Mouse (Mus musculus) MEL-GATA-1-ER (cell line): Measurements from ENCODE around the gene Cep95.
A peak's percentile ranks its signal among the peaks of the same experiment; 100 is the strongest.
"Not testable (repeated sequence)": the region's sequence is repeated elsewhere in the genome, so short reads cannot be mapped to it uniquely, and the experiment has no call there.

ENCODE experiments used
- DNase-seq: peaks from one replicate; pipeline ENCODE4 v3.0.0-alpha.2; 2012; ENCODE audit warnings: low read depth; ENCODE audit errors: extremely low read depth

The Cep95 gene

DNA sequence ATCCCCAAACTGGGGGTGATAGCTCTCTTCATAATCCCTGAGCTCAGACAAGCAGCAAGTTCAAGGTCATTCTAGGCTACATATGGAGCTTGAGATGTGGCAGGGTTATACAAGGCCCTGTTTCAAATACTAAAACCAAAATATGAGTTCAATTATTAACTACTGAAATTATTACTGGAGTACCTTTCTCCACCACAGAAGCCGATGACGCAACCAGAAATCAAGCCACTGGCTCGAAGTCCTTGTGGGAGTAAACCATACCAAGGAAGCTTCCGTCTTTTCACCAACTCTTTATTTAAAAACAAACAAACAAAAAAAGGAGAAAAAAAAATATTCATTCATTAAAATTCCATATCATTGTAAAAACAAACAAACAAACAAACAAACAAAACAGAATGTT lies 12.1 kb upstream of the Cep95 start:
- DNase-seq = no peak

- no peak for DNase-seq
These were observed 11.7 kb upstream of the Cep95 start for GRCm38 (mm10) chr11:106777395-106777794.

DNA sequence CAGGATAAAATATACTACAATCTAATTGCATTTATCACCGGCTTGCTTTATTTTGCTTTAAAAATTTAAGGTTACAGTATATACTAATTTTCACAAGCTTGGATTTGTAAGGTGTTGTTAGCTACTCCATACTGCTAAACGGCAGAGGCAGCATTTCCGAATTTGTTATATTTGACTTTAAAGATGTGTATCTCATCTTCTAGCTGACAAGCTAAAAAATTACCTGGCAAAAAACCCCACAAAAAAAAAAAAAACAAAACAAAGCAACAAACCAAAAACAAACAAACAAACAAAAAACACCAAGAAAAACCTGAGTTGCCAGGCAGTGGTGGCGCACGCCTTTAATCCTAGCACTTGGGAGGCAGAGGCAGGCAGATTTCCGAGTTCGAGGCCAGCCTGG lies 10.9 kb upstream of the Cep95 start:
- no peak for DNase-seq

GRCm38 (mm10) chr11:106778589-106779387 lies 10.3 kb upstream of the Cep95 start:
- peak; percentile 52 for DNase-seq

DNA sequence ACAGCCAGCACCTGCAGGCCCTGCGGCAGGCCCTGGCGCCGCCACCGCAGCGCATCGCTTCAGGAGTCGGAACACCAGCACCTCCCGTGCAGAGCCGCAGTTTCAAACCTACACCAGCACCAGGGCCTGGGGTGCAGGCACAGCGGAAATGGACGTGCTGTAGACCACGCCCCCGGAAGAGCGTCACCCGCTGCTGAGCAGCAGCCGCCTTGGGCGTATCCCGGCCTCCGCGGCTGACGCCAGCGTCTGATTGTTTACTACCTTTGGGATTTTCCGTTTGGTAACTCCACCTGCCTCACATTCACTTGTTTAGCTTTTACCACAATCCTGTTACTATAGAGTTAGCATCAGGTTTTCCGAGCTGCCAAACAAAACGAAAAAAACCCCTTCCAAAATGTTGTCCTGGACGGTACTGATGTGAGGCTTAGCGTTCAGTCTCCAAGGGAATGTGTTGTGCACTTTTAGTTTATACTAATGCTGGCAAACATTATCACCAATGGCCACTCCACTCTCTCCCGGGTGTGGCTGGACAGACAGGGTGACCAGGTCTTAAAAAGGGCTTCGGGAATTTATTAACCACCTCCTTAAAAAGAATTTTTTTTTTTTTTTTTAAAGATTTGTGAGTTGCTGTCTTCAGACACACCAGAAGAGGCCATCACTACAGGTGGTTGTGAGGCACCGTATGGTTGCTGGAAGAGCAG lies 9.5 kb upstream of the Cep95 start, which contains the start of gene Polg2:
Polg2 (minus strand) TSS at position 150 of the 701 bp plus-strand sequence.
- DNase-seq = peak; percentile 86

DNA sequence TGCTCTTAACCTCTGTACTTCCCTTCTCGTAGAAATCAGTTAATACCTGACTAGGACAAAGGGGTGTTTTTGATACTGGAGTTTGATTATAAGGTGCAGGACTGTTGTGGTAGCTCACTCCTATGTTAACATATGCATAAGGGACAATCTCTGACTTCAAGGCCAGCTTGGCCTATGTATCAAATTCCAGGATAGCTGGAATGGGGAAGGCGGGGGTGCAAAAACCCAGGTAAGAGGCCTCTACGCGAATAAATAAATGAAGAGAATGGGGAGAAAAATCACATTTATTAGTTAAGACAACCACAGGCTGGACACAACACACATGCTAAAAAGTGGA lies 9.0 kb upstream of the Cep95 start:
- no peak for DNase-seq

DNA sequence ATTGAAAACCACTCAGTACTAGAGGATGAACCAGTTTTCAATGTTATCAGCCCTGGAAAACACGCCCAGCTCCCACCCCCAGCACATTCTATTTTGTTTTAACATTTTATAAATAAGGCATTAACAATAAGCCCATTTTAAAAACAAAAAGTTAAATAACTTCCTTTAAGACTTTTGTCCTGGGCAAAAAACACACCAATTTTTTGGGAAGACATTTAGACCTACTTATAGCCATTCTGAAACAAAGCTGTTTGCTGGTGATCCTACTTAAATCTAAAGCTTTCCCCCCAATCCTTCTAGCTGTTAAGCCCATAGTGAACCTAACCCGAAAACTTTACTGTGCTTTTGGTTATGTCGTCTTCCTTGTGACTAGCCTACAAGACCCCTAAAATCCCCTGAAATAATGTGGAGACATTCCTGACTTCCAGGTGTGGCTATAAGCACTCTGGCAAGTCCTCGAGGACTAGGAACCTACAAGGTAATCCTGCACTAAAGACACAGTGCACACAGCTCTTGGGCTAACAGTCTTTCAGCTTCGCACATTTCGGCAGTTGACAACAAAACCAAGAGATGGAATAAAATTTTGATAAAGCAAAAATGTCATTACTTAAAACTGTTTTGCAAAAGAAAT lies 8.3 kb upstream of the Cep95 start:
- DNase-seq = no peak

DNA sequence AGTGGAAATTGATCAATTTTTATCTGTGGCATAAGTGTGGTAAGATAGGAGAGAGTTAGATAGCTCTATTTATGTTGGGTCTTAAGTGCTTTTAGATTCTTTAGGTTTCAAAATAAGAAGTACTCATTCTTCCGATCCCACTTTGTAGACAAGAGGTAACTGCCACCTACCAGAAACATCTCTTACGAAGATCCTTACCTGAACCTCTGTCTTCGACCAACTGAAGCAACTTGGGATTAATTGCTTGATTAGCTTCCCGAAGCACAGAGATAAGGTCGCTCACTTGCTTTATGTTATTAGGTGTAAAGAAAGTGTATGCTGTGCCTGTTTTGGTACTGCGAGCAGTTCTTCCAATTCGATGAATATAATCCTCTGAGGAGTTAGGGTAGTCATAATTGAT lies 6.8 kb upstream of the Cep95 start:
- not testable (repeated sequence) for DNase-seq

- no peak for DNase-seq
These were observed 5.9 kb upstream of the Cep95 start for GRCm38 (mm10) chr11:106782841-106783764.

GRCm38 (mm10) chr11:106784476-106784875 lies 4.6 kb upstream of the Cep95 start:
- no peak for DNase-seq

DNA sequence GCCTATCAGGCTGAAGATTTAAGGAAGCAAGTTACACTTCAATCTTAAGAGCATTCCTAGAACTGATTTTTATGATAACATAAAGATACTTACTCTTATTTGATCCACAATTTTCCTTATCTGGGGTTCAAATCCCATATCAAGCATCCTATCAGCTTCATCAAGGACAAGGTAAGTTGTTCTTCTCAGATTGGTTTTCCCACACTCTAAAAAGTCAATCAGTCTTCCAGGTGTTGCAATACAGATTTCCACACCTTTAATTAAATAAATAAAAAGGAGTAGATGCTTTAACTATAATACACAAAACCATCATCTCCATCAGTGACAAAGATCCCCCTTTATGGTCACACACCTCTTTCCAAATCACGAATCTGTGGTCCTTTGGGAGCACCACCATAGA lies 4.0 kb upstream of the Cep95 start:
- DNase-seq = no peak

DNA sequence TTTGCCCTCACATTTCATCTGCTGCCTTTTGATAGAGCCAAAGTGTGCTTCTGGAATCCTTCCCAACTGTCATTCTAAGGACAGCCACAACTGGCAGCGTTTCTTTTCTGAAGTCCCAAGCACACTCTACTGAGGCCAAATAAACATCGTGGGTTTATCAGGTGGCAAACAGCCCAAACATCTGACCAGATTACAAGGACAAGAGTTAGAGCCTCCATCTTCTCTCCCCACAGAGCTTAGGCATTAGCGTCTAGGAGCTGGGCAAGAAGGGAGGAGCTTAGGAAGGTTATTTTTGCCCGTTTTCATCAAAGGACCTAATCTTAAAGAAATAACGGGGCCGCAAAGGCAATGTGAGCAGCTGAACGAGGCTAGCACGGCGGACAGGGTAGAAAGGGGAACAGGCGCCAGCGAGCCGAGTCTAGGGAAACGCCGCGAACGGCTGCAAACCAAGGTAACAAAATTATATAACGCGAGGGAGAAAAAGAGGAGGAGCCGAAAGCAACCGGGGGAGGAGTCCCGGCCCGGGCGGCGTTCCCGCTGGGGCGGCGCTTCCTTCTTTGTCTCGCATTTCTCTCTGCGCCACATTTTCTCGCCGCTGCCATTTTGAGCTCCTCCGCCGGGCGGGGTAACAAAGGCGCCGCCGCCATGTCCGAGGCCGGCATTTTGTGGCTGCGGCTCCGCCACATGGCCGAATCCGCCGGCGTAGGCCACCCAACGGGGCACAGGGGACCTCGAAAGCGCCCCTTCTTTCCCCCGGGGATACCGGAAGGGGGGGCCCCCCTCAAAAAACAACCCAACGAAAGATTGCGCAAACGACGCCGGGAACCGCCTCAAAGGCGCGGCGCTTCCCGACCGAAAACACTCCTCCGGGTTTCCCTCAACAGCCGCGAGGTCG lies 1.7 kb upstream of the Cep95 start:
- DNase-seq = peak; percentile 71

GRCm38 (mm10) chr11:106788026-106788774 lies 852 bp upstream of the Cep95 start:
- peak; percentile 61 for DNase-seq

DNA sequence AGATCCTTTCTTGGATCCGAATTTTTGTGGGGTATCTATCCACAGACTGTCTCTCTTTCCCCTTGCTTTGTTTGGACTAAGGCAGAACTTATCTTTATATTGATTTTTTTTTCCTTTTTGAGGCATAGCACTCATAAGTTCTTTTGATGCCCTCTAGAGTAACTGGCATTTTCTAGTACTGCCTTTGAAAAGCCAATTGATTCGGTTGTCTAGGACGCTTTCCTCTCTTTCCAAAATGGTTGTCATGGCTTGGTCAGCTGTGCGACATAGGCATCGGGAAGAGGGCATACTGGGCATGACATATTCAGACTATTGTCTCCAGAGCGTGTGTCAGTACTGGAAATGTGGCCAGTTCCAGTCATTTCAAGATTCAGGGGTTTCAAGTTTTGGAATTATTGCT lies 597 bp downstream of the Cep95 start:
- peak; percentile 23 for DNase-seq

DNA sequence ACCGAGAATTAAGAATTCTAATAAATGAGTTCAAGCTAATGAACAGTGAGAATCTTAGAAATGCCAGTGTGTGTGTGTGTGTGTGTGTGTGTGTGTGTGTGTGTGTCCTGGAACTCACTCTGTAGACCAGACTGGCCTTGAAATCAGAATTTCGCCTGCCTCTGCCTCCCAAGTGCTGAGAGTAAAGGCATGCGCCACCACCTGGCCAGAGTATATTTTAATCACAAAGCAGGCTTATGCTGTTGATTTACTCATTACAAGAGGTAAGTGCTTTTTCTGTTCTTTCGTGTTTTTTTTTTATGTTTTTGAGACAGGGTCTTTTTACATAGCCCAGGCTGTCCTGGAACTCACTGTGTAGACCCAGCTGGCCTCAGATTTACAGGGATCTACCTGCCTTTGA lies 4.8 kb downstream of the Cep95 start:
- no peak for DNase-seq

GRCm38 (mm10) chr11:106795679-106796078 lies 6.6 kb downstream of the Cep95 start:
- peak; percentile 20 for DNase-seq

DNA sequence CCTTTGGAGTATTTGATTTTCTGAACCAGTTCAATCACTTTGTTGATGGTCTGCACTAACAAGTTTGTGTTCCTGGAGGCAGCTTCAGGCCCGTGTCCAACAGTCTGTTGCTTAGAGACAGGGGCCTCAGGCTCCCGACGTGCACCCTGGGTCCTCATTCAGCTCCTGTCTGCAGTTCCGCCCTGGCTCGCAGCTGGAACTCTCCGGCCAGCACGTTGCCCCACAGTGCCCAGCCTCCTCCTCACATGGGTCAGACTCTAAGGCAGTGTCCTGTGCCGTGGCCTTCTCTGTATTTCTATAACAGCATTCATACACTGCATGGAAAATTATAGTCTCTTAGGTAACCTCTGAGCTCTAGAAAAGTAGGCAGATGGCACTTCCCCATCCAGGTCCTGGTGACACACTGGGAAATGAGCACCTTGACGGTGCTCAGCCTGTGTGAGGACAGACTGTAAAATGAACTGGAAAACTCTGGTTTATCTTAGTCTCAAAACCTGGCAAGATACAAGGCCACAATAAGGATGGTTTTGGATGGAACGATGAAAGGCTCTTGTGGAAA lies 13.1 kb downstream of the Cep95 start:
- DNase-seq = no peak

GRCm38 (mm10) chr11:106807442-106807841 lies 18.4 kb downstream of the Cep95 start:
- not testable (repeated sequence) for DNase-seq

DNA sequence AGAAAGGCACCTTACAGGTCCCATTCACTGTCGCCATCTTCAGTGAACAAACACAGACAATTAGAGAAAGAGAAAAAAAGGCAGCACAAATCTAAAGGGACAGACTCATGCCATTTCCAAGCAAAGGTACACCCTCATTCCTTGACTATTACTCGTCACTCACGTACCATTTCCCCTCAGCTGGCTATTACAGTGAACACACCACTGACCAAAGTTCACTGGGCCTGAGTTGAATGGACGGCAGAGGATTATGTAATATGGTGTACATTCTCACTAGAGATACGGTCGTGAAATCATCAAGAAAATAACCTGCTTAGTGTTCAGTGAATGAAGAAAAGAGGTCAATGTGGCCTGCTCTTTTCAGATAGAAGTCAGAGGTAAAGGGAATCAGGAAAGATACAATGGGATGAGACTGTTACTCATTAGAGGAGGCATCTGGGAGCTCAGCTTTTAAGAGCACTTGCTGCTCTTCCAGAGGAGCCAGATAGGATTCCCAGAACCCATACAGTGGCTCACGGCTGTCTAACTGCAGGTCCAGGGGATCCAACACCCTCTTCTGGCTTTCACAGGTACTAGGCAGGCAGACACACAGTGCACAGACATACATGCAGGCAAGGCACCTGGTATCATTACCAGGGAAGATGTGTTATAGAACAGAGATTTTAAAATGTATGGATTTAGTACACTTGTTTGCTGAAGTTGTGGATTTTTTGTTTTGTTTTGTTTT lies 23.5 kb downstream of the Cep95 start:
- DNase-seq = no peak
